Mouse (Mus musculus): ENCODE measurements around the gene Pwwp2b. TPM values are rescaled to one million over a fixed set of nuclear protein-coding genes. Genes with fewer than 3 reads are reported as not detected.
A peak's percentile ranks its signal among the peaks of the same experiment; 100 is the strongest.

Gene Pwwp2b
- 5.0 and 5.1 TPM in 2 replicates for polyA plus RNA-seq (2014; fragmentation: Nextera tagmentation; extraction: Ambion mirVana)

DNA sequence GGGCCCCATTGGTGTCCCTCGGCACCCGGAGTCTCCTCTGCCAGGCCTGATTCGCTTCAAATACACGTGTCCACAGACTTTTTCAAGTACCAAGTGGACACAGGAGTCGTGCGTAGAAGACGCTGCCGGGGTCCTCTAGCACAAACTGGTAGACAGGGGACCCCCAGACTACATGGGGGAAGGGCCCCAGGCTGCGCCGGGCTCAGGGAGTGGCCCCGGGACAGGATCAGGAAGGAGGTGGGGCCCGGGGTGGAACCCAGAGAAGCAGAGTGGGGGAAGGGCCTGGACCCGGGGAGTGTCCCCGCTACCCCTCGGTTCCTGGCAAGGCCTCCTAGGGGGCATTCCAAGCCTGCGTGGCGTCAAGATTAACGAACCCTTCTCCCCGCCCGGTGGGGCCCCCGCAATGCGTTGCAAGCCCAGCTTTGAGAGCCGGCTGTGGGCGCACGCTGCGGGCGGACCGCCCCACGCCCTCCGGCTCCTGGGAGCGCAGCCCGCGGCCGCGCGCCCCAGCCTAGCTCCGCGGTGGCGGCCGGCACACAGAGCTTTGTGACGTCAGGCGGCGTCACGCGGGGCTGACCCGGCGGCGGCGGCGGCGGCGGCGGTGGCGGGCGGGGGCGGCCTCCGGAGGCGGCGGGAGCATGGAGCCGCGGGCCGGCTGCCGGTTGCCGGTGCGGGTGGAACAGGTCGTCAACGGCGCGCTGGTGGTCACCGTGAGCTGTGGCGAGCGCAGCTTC is at the start of gene Pwwp2b:
Gene Pwwp2b (plus strand): TSS at position 602 of the 734 bp plus-strand sequence.
- H3K4me3 ChIP-seq (ENCODE audit: low read depth, low read length) = peak within 1 kb of the TSS; percentile 68
- no peaks in the 10 kb centered on the region for H3K36me3 ChIP-seq (replicated peaks; ENCODE audit: control insufficient read depth, insufficient read depth, low read depth, low read length)
- DNase-seq (ENCODE audit: low spot score) (peak; percentile 82), ATAC-seq (replicated peaks; ENCODE audit: insufficient number of reproducible peaks, low FRiP score, low TSS enrichment, low read depth) (peak; percentile 67)
- H3K27me3 ChIP-seq (ENCODE audit: control insufficient read depth, insufficient read depth, low read length) = peaks cover 5% of the 10 kb centered on the region
- H3K4me2 ChIP-seq (ENCODE audit: low read depth, low read length) = peak within 1 kb of the TSS; percentile 95
- peak within 1 kb of the TSS; percentile 35 for H3K27ac ChIP-seq (replicated peaks; ENCODE audit: low read depth, low read length)
- WGBS = under 1% methylated on average over 62 of the region's 72 CpGs
- peaks cover 7% of the 10 kb centered on the region for H3K4me1 ChIP-seq (ENCODE audit: control insufficient read depth, insufficient read depth, low read length)
- no peaks in the 10 kb centered on the region for H3K9me3 ChIP-seq (replicated peaks; ENCODE audit: control insufficient read depth, low read length)
- H3K9ac ChIP-seq (replicated peaks; ENCODE audit: low read length) = peak within 1 kb of the TSS; percentile 80

DNA sequence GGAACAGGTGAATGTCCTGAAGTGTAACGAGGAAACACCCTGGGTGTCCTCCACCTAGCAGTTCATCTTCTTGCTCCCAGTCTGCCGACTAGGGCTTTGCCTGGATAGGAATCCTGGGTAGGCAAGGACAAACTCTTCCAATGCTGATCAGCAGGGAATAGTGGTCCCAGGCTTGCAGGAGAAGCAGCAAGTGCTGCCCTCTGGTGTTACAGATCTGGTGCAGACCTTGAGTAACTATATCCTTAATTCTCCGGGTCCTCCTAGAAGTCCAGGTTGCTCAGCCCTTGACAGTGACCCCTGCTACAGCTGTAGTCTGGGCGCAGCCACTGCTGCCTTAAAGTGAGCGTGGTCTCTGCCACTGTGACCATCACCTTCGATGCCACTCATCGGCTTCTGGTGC is 48.2 kb upstream of the Pwwp2b start:
- no peaks in the 10 kb centered on the region for H3K9me3 ChIP-seq (replicated peaks; ENCODE audit: control insufficient read depth, low read length)
- ATAC-seq (replicated peaks; ENCODE audit: insufficient number of reproducible peaks, low FRiP score, low TSS enrichment, low read depth) (peak; percentile 56; the same call in 1 of the 2 replicates), DNase-seq (ENCODE audit: low spot score) (peak; percentile 83)
- WGBS = 35% methylated on average over 7 of the region's 7 CpGs
- H3K4me3 ChIP-seq (ENCODE audit: low read depth, low read length) = no peak overlapping the region
- no peaks in the 10 kb centered on the region for H3K4me1 ChIP-seq (ENCODE audit: control insufficient read depth, insufficient read depth, low read length)
- no peak overlapping the region for H3K9ac ChIP-seq (replicated peaks; ENCODE audit: low read length)
- H3K27ac ChIP-seq (replicated peaks; ENCODE audit: low read depth, low read length) = no peak overlapping the region
- H3K4me2 ChIP-seq (ENCODE audit: low read depth, low read length) = no peak overlapping the region
- no peaks in the 10 kb centered on the region for H3K36me3 ChIP-seq (replicated peaks; ENCODE audit: control insufficient read depth, insufficient read depth, low read depth, low read length)
- H3K27me3 ChIP-seq (ENCODE audit: control insufficient read depth, insufficient read depth, low read length) = no peaks in the 10 kb centered on the region

DNA sequence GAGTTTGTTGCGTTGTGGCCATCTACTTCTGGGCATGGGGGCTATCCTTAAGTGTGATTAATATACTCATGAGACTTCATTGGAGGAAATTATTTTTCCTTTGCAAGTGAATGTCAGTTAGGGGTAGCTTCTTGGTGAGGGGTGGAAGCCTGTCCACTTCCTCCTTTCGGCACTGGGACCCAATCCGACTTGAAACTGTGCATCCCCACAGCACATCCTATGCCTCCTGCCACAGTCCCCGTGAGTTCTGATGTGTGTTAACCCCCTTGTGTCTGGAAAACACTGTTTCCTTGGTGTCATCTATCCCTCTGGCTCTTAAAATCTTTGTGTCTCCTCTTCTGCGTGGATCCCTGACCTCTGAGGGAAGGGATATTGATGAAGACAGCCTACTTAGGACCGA is 47.1 kb upstream of the Pwwp2b start:
- no peak for ATAC-seq (replicated peaks; ENCODE audit: insufficient number of reproducible peaks, low FRiP score, low TSS enrichment, low read depth)
- H3K36me3 ChIP-seq (replicated peaks; ENCODE audit: control insufficient read depth, insufficient read depth, low read depth, low read length) = no peaks in the 10 kb centered on the region
- no peaks in the 10 kb centered on the region for H3K9me3 ChIP-seq (replicated peaks; ENCODE audit: control insufficient read depth, low read length)
- H3K27ac ChIP-seq (replicated peaks; ENCODE audit: low read depth, low read length) = no peak overlapping the region
- H3K9ac ChIP-seq (replicated peaks; ENCODE audit: low read length) = no peak overlapping the region
- DNase-seq (ENCODE audit: low spot score) = no peak
- no peaks in the 10 kb centered on the region for H3K27me3 ChIP-seq (ENCODE audit: control insufficient read depth, insufficient read depth, low read length)
- no peak overlapping the region for H3K4me3 ChIP-seq (ENCODE audit: low read depth, low read length)
- H3K4me2 ChIP-seq (ENCODE audit: low read depth, low read length) = no peak overlapping the region
- WGBS = 65% methylated on average over 6 of the region's 6 CpGs
- H3K4me1 ChIP-seq (ENCODE audit: control insufficient read depth, insufficient read depth, low read length) = no peaks in the 10 kb centered on the region

DNA sequence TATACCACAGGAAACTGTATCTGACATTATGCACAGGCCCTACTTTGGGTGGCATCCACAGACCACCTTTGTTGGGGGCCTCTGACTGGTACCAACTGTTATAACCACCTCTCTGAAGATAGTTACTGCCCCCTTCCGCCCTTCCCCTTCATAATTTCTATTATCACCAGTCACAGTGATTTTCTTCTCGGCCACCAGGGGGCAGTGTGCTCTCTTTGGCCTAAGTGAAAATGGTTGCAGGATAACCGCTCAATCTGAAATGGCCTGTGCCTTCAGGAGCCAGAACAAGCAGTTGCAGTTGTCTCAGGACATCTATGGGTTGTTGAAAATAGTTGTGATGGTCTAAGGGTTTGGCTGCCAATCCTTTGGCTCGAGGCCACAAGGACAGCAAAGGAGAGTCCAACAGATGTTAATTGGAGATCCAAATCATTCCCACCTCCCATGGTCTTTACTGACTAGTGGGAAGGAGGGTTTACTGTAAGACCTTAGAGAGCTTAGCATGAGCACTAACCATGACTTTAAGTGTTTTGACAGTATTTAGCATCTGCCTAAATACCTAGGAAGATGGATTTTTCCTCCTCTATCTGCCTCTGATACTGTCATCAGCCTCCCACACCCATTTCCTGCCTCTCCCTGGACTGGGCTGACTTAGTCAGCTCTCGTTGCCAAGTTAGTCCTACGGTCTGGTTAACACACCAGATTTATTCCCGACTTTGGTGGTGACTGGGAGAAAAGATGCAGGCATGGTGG is 40.1 kb upstream of the Pwwp2b start:
- 34% methylated on average over 7 of the region's 7 CpGs for WGBS

DNA sequence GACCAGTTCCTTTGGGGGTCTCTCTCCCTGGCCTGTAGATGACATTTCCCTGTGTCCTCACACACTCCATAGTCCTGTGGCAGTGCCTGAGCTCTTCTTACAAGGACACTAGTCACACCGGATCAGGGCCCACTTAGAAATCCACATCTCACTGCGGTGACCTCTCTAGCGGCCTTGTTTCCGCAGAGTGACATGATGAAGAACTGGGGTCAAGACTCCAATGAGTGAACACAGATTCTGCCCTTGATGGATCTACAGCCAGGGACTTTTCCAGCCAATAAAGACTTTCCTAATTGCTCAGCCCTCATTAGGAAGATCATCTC is 39.5 kb upstream of the Pwwp2b start:
- DNase-seq (ENCODE audit: low spot score) (no peak), ATAC-seq (replicated peaks; ENCODE audit: insufficient number of reproducible peaks, low FRiP score, low TSS enrichment, low read depth) (no peak)
- H3K27me3 ChIP-seq (ENCODE audit: control insufficient read depth, insufficient read depth, low read length) = no peaks in the 10 kb centered on the region
- H3K4me2 ChIP-seq (ENCODE audit: low read depth, low read length) = no peak overlapping the region
- no peaks in the 10 kb centered on the region for H3K4me1 ChIP-seq (ENCODE audit: control insufficient read depth, insufficient read depth, low read length)
- H3K4me3 ChIP-seq (ENCODE audit: low read depth, low read length) = no peak overlapping the region
- H3K9me3 ChIP-seq (replicated peaks; ENCODE audit: control insufficient read depth, low read length) = no peaks in the 10 kb centered on the region
- H3K27ac ChIP-seq (replicated peaks; ENCODE audit: low read depth, low read length) = no peak overlapping the region
- no peaks in the 10 kb centered on the region for H3K36me3 ChIP-seq (replicated peaks; ENCODE audit: control insufficient read depth, insufficient read depth, low read depth, low read length)
- 82% methylated on average over 4 of the region's 4 CpGs for WGBS
- no peak overlapping the region for H3K9ac ChIP-seq (replicated peaks; ENCODE audit: low read length)

More for the DNA sequence above, 40.1 kb upstream of the Pwwp2b start:
- Histone ChIP-seq H3K9ac (replicated peaks; ENCODE audit: low read length) (no peak overlapping the region), H3K27me3 (ENCODE audit: control insufficient read depth, insufficient read depth, low read length) (no peaks in the 10 kb centered on the region), H3K4me2 (ENCODE audit: low read depth, low read length) (no peak overlapping the region), H3K4me3 (ENCODE audit: low read depth, low read length) (no peak overlapping the region), H3K36me3 (replicated peaks; ENCODE audit: control insufficient read depth, insufficient read depth, low read depth, low read length) (no peaks in the 10 kb centered on the region), H3K9me3 (replicated peaks; ENCODE audit: control insufficient read depth, low read length) (no peaks in the 10 kb centered on the region), H3K27ac (replicated peaks; ENCODE audit: low read depth, low read length) (no peak overlapping the region), H3K4me1 (ENCODE audit: control insufficient read depth, insufficient read depth, low read length) (no peaks in the 10 kb centered on the region)
- ATAC-seq (replicated peaks; ENCODE audit: insufficient number of reproducible peaks, low FRiP score, low TSS enrichment, low read depth) (no peak), DNase-seq (ENCODE audit: low spot score) (peak; percentile 82)

DNA sequence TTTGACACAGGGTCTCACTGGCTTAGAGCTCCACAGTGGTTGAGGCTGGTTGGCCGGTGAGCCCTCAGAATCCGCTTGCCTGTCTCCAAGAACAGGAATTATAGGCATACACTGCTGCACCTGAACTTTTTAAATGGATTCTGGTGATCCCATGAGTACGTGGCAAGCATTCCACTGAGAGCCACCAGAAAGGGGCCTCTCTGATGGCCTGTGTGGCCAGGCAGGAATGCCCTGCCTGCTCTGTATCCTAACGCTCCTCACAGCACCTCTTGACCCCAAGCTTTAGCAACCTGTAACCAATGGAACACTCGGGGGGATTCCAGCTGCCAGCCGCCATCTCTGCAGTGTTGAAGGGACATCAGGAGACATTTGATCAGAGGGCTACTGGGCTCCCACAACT is 36.5 kb upstream of the Pwwp2b start:
- Histone ChIP-seq H3K9me3 (replicated peaks; ENCODE audit: control insufficient read depth, low read length) (no peaks in the 10 kb centered on the region), H3K9ac (replicated peaks; ENCODE audit: low read length) (no peak overlapping the region), H3K36me3 (replicated peaks; ENCODE audit: control insufficient read depth, insufficient read depth, low read depth, low read length) (no peaks in the 10 kb centered on the region), H3K4me2 (ENCODE audit: low read depth, low read length) (no peak overlapping the region), H3K4me3 (ENCODE audit: low read depth, low read length) (no peak overlapping the region), H3K4me1 (ENCODE audit: control insufficient read depth, insufficient read depth, low read length) (no peaks in the 10 kb centered on the region), H3K27me3 (ENCODE audit: control insufficient read depth, insufficient read depth, low read length) (no peaks in the 10 kb centered on the region), H3K27ac (replicated peaks; ENCODE audit: low read depth, low read length) (no peak overlapping the region)
- ATAC-seq (replicated peaks; ENCODE audit: insufficient number of reproducible peaks, low FRiP score, low TSS enrichment, low read depth) (no peak), DNase-seq (ENCODE audit: low spot score) (no peak)
- WGBS = 80% methylated on average over 6 of the region's 6 CpGs

DNA sequence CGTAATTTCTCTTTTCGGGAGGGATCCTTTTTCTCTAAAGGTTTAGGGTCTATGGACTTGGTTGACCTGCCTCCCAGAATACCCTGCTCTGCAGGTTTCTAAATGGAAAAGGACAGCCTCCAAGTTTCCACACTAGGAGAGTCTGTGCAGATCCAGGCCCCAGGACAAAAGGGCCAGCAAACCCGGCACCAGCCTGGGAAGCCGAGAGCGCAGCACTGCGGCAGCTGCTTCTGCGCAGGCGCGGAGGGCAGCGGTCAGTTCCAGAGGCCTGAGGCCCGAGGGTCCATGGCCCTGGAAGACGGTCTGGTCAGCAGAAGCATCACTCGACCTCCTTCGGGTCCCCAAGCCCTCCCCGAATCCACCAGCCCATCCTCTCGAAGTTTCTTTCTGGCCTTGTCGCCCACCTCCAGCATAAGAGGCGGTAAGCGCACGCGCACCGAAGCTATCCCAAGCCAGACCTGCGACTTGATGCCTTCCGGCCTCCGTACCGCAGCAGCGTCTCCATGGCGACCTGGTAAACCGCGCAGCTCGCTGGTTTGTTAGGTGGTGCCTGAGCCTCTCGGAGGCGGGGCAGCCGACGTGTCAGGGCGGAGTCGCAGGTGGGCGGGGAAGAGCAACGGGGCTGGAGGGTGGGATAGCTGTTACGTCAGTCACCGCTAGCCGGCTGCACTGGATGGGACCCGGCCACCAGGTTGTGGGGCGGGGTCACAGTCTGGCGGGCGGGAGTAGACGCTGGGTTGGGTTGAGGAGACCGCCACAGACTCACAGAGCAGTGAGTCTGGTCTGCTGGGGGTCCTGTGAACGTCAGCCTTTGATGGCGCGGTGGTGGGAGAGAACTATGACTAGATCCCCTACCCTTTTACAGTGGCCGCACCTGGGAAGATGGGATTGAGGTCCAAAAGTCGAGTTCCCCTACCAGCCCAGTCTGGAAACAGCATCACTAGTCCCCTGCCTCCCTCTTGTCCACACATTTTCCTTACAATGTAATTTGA is 35.2 kb upstream of the Pwwp2b start, which contains the start of the genes Lrrc27 and Stk32c:
Gene Lrrc27 (plus strand): TSS at position 235 of the 992 bp plus-strand sequence.
Gene Stk32c (minus strand): TSS at position 554 of the 992 bp plus-strand sequence.
- Histone ChIP-seq H3K4me3 (ENCODE audit: low read depth, low read length) (peak within 1 kb of the TSS; percentile 50), H3K4me1 (ENCODE audit: control insufficient read depth, insufficient read depth, low read length) (no peaks in the 10 kb centered on the region), H3K36me3 (replicated peaks; ENCODE audit: control insufficient read depth, insufficient read depth, low read depth, low read length) (no peaks in the 10 kb centered on the region), H3K27ac (replicated peaks; ENCODE audit: low read depth, low read length) (peak within 1 kb of the TSS; percentile 67), H3K4me2 (ENCODE audit: low read depth, low read length) (peak within 1 kb of the TSS; percentile 52), H3K27me3 (ENCODE audit: control insufficient read depth, insufficient read depth, low read length) (no peaks in the 10 kb centered on the region), H3K9ac (replicated peaks; ENCODE audit: low read length) (peak within 1 kb of the TSS; percentile 85), H3K9me3 (replicated peaks; ENCODE audit: control insufficient read depth, low read length) (no peaks in the 10 kb centered on the region)
- DNase-seq (ENCODE audit: low spot score) (peak; percentile 99), ATAC-seq (replicated peaks; ENCODE audit: insufficient number of reproducible peaks, low FRiP score, low TSS enrichment, low read depth) (peak; percentile 98)
- 3% methylated on average over 53 of the region's 53 CpGs for WGBS

All from embryonic facial prominence, embryonic 11.5 days (tissue).